Mouse (Mus musculus) urinary bladder, postnatal 10 days (tissue): ENCODE data around the gene Pdp2.
A peak's percentile ranks its signal among the peaks of the same experiment; 100 is the strongest.
"Not testable (repeated sequence)": the region's sequence is repeated elsewhere in the genome, so short reads cannot be mapped to it uniquely, and the experiment has no call there.

Source experiments
- DNase-seq: peaks from one replicate; pipeline ENCODE4 v3.0.0; 2022; ENCODE audit warnings: low spot score

The Pdp2 gene

DNA sequence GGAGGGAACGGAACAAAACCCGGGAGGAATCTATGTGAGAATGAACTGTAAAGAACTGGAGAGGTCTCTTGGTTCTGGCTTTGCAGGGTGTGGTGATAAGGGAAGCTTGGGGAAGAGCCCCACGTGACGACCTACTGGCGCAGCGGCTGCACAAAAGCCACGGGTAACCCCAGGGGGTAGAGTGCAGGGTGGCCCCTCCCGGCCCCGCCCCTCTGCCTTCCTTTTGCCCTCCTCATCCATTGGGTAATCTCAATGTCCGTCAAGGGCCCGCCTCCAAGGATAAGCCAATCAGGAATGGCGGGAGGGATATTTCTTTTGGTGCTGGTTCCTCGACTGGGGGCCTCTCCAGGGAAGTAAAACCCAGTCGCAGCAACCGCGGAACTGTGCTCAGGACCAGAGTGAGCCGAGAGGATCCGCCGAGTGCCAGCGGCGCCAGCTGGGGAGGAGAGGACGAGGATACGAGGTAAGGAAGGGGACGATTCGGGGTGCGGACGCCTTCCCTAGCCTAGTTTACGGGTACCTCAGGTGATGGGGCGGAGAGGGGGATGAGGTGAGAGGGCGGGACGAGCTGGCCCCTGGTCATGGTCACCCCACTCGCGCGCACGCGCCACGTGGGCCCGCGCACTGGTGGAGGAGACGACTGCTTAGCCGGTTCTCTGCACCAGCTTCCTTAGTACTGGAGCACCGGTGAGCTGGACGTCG, at the start of gene Pdp2:
Gene Pdp2, plus strand, starts transcription at position 319 of the 702 bp plus-strand sequence.
- DNase-seq: peak; percentile 66

DNA sequence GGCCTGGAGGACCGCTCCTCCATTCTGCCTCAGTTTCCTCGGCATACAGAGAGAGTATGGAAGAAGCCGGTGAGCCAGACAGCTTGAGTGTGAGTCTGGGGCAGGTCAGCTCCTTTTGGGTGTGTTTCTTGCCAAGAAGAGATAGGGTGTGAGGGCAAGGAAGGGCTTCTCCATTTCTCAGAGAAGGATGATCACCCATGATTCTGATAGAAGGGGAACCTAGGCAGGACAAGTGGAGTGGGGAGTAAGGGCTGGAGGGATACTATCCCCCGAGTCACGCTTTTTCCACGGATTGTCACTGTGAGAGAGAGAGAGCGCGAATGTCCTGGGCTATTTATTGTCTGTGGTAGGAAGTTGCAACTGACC, 49.8 kb upstream of the Pdp2 start:
- DNase-seq: no peak

DNA sequence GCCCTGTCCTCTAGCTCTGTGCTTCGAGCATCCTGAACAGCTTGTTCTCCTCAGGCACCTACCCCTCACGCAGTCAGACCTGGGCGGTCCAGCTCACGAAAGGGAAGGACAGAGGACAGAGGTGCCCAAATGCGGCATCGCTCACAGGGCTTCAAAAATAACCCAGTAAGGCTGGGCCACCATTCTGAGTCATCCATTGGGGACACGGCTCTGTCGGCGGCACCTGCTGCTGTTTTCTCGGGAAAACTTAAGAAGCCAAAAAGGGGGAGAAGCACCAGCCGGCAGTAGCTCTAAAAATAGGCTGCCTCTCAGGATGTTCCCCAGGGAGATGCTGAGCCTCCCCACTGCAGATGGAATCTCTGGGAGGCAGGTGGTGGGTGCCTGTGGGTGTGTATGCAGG, 49.1 kb upstream of the Pdp2 start:
- no peak for DNase-seq

DNA sequence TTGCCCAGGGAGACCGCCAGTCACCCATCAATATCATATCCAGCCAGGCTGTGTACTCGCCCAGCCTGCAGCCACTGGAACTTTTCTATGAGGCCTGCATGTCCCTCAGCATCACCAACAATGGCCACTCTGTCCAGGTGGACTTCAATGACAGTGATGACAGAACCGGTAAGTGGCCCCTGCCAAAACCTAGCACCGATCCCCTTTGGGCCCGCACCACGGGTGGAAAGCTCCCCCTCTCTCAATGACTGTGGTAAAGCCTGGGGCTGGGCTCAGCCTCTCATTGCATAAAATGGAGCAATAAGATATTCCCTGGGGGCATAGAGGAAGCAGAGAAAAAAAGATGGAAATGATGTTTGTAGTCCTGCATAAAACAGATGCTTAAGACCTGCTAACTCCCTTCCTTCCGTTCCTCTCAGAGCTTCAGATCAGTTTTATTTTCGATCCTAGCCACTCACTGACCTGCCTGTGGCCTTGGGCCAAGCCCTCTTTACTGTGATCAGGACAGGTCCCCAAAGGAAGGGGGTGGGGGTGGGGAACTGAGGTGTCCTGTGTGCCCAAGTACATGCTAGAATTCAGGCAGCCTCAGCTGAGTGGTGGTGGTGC, 47.7 kb upstream of the Pdp2 start:
- no peak for DNase-seq

DNA sequence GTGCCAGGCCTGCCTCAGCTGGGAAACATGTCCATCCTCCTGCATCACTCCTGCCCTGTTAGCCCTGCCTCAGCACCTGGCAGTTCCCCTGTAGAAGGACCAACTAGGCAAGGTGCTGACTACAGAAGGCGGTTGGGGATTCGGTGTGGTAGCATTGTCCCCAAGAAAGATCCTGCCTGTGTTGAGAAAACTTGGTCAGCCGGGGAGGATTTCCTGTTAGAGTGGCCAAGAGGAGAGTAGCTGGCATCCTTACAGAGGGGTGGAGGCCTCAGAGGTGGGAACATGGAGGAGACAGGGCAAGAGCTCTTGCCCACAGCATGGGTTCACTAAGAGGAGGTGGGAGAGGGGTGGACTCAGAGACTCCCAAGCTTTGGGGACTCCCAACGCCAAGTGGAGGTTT, 36.1 kb upstream of the Pdp2 start:
- no peak for DNase-seq

DNA sequence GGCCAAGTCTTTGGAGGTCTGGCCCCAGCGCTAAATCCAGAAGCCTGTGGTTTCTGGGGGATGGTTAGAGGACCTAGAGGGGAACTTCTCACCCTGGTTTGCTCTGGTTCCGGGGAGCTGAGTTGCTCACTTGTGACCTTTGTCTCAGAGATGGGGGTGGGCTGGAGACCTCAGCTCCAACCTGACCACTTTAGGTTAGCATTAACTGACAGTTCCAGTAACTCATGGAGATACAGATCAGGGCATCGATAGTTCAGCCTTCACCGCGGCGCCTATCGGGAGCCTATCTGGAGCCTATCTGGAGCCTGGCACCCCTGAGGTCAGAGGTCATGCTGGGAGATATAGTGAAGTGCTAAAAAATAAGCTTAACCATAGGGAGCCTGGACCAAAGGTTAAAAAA, 34.0 kb upstream of the Pdp2 start:
- no peak for DNase-seq

DNA sequence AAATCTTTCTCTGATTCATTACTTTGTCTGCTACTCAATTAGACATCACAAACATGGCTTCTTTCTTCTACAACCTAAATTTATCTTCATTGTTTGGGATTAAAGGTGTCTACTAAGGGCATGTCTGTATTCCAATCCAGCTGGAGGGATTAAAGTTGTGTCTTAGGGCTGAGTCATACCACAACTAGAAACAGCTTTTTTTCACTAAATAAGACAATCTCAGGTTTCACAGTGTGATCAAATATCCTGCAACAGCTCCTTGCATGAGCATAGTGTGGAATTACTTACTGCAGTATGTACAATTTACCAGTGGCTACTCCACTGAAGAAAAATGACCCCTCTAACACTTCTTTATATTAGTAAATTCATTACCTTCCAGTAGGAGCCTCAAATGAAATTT, 30.5 kb upstream of the Pdp2 start:
- DNase-seq: no peak

DNA sequence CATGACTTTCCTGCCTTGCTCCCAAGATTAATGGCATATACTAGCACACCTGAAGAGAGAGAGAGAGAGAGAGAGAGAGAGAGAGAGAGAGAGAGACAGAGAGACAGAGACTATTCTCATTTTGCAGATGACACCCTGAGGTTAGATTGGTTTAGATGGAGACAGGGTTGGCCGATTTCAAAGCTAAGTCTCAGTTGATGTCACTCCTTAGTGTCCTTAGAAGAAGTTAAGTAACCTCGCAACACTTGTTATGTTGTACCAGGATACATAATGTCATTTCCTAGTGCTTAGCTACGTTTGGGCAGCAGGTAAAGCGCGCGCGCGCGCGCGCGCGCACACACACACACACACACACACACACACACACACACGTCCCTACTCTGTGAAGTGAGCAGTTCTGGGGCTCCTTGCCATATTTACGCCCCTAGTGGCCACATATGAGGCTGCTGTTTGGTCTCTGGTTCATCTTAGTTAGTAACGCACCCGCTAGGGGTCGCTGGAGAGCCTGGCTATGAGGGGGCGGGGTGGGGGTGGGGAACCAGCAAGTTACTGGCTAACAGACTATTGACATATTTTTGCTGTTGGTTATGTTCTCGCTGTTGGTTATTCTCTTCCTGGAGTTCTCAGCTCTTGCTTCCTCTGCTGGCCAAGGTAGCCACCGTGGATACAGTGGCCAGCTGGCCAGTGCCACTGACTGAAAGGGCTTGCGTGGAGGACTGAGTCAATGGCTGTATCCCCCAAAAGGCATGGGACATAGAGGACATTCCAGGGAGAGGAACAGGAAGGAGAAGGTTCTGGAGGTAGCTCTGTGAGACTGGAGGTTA, 26.4 kb upstream of the Pdp2 start:
- peak; percentile 48 for DNase-seq

DNA sequence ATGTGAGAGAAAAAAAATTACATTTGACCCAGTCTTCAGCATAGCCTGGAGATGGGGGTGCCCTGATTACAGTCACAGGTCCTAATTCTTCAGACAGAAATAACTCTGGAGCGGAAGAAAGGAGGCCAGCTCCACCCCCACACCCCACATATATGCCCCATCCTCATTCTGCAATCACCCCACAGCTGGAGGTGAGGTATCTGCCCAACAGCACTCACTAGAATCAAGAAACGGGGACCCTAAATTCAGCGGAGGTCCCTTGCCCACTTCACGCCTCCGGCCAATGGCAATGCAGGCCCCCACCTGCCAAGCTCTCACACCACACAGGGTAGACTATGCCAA, 25.8 kb upstream of the Pdp2 start:
- no peak for DNase-seq

DNA sequence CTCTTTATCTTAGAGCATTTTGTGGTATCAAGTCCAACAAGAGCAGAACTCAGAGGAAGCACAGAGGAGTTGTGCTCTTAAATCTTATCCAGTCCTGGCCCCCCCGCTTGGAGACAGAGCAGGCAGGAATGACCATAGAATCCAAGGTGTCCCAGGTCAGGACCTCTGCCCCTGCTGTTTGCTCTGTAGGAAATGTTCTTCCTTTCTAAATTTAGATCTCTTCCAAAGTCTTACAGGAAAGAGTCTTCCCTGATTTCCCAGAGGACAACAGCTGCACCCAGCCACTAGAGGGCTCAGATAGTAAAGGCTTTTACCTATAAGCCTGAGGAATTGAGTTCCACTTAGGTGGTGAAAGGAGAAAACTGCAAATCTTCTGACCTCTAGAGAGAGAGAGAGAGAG, 21.7 kb upstream of the Pdp2 start:
- DNase-seq: no peak

DNA sequence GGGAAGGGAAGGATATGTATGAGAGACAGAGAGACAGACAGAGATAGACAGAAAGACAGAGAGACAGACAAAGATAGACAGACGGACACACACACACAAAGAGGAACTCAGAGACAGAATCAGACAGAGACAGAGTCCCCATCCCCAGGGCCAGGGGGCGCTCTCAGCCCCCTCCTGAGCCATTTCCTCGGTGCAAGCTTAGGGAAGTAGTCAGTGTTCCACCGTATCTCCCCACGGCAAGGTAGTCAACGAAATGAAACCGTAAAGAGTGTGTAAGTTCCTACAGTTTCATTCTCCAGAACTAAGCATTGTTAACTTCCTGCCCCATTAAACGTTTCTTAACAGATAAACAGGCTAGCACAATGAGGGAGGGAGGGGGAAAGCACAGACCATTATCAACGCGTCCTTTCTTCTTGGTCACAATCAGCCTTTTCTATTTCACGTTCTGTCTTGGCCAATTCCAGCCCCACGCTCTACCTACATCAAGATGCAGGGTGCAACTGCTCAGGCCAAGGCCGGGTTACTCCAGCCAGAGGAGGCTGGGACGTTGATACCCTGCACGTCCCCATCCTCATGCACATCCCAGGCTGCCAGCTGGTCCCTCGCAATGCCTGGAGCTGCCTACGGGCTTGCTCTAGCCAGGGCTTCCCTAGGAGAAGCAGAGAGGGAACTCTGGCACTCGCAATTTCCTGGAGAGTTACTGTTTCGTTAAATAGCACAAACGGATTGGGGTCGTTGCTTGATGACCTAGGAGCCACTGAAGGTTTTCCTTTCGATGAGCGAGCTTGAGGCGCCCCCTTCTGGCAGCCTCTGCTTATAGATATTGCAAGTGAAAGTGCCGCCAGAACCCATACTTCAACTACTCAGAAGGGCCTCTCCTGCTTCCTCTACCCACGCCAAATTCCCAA, 20.6 kb upstream of the Pdp2 start:
- no peak for DNase-seq

DNA sequence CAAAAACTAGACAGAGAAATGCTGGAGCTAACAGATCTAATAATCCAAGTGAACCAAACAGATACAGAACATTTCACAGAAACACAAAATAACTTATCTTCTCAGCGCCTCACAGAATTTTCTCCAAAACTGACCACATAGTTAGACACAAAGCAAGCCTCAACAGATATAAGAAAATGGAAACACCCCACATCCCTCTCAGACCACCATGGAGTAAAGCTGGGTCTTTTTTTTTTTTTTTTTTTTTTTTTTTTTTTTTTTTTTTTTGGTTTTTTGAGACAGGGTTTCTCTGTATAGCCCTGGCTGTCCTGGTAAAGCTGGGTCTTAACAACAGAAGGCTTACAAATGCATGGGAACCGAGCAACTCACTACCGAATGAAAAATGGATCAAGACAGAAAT, 14.4 kb upstream of the Pdp2 start:
- no peak for DNase-seq

DNA sequence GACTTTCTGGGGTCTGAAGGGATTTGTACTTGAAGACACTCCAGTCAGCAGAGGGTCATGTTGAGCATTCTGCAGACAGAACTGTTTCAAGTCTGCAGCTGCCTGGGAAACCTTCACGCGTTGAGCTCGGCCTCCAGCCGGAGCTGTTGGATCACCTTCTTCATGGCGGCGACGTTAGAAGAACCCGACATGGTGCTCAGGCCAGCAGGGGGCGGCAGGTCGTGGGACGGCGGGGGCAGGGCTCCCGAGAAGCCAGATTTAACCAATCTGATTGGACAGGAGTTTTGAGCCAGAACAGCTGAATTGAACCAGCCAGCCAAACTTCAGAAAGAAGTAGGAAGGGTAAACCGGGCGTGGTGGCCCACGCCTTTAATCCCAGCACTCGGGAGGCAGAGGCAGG, 13.6 kb upstream of the Pdp2 start:
- DNase-seq: not testable (repeated sequence)

DNA sequence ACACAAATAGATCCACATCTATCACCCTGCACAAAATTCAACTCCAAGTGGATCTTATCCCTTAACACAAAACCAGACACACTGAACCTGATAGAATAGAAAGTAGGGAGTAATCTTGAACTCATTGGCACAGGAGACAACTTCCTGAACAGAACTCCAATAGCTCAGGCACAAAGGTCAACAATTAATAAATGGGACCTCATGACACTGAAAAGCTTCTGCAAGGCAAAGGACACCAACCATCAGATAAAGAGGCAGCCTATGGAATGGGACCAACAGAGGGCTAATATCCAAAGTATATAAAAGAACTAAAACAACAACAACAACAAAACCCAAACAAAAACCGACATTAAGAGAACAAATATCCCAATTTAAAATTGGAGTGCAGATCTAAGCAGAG, 6.7 kb upstream of the Pdp2 start:
- no peak for DNase-seq

DNA sequence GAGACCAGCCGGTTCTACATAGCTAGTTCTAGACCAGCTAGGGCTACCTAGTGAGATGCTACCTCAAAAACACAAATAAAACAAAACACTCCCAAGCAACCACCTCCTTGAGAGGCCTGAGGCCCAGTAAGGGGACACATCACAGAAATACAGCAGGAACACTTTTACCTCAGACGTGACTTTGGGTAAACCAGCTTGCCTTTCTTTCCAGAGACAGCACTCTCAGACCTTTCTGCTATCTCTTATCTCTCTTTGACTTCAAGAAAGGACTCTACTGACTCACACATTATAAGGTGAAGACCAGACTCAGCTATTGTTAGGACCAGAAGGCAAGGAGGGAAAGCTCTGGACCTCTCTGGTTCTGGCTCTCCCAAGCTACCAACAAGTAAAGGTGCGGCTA, 967 bp upstream of the Pdp2 start:
- no peak for DNase-seq

DNA sequence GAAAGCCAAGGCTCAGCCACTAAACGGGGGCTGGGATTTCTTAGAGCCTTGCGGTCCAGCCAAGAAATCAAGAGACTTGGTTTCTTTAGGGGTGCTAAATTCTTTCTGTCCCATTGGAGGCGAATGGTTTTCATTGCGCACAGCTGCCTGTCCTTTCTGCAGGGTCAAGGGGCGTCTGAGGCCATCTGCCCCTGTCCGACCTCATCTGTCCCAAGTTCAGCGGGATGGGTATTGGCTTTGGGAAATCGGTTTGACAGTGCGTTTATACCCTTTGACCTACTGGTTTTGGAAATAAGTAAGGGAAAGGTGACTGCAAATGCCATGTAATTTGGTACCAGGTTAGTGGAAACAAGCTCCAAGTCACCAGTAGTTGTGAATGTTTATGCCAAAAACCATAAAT, 605 bp downstream of the Pdp2 start:
- no peak for DNase-seq

DNA sequence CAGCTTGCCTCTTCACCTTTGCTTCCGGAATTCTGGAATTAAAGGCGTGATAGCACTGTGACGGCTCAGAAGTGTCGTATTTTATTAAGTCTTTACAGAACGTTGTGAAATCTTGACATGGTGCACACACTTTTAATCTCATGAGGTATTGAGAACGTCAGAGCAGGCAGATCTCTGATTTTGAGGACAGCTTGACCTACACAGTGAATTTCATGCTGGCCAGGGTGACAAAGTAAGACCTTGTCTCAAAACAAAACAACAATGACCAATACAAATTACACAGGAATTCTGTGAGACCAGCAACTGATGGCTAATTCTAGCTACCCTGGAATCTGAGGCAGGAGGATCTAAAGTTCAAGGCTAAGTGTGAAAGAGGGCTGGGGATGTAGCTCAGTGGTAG, 1.3 kb downstream of the Pdp2 start:
- DNase-seq: no peak

DNA sequence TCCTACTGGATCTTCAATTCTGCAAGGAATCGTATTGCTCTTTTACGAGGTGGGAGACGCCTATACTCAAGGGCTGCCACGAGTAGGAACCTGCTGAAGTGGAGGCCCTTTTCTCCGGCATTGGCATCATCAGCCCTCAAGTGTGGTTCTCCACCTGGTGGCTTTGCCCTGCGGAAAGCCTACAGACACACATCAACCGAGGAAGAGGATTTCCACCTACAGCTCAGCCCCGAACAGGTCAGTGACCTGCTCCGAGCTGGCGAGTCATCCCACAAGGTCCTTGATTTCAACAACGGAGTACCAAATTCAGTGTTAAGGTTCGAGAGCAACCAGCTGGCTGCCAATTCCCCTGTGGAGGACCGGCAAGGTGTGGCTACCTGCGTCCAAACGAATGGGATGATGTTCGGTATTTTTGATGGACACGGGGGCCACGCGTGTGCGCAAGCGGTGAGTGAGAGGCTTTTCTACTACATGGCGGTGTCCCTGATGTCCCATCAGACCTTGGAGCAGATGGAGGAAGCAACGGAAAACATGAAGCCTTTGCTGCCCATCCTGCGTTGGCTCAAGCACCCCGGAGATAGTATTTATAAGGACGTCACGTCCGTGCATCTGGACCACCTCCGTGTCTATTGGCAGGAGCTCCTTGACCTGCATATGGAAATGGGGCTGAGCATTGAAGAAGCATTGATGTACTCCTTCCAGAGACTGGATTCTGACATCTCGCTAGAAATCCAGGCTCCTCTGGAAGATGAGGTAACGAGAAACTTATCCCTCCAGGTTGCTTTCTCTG, 2.5 kb downstream of the Pdp2 start:
- no peak for DNase-seq

DNA sequence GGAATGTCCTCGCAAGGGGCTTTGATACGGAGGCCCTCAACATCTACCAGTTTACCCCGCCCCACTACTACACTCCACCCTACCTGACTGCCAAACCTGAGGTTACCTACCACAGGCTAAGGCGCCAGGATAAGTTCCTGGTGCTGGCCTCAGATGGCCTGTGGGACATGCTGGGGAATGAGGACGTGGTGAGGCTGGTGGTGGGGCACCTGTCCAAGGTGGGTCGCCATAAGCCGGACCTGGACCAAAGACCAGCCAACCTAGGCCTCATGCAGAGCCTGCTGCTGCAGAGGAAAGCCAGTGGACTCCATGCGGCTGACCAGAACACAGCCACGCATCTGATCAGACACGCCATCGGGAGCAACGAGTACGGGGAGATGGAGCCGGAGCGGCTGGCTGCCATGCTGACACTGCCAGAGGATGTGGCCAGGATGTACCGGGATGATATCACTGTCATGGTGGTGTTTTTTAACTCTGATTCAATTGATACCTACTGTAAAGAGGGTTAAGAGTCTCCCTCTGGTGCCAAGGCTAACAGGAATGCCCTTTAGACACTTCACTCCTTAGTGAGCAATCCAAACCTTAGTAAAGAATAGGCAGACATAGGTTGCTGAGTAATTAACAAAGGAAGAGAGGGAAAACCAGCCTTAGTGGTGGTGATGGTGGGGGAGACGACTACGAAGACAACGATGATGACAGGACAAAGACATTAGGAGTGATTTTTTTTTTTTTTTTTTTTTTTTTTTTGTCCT, 3.5 kb downstream of the Pdp2 start:
- no peak for DNase-seq

DNA sequence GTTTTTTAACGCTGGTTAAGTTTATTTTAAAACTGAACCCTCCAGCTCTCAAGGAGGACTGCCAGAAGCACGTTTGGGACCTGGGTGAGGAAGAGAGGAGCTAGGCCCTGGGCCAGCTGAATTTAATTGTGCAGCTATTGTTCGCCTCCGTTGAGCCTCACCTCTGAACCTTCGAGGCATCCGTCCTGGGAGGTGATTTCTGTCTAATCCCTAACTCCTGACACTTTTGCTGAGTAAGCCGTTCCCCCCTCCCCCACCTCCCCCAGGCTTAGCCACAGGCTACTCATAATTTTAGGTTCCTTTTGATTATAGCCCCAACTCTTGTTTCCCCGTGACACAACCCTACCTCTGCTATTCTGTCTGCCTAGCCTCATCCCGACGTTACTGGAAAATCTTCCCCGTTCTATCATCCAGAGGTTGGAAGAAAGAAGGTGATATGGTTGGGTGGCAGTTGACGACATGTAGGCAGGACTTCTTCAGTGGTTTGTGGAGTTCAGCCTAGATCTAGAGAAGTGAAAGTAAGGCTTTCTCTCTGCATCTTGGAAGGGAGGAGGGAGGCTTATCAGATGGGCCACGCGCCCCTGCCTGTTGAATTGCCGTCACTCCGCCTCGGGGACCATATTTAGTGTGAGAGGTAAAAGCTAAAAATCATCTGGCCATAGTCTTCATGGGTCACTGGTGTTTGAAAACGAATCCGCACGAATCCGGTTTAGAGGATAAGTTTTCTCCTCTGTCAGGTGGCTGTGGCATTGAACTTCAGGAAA, 4.7 kb downstream of the Pdp2 start:
- DNase-seq: no peak
